Mouse (Mus musculus) C2C12 (cell line): ENCODE measurements around the gene Arhgef3. TPM values are rescaled to one million over a fixed set of nuclear protein-coding genes. Genes with fewer than 3 reads are reported as not detected.

Experiments used
- H3K27me3 ChIP-seq: one replicate; pipeline ENCODE4 v1.6.1; 2011; ENCODE audit not compliant: control insufficient read depth, insufficient read depth, insufficient read length
- H3K36me3 ChIP-seq: one replicate; pipeline ENCODE4 v1.6.1; 2011; ENCODE audit not compliant: control insufficient read depth, insufficient read depth
- H3K4me3 ChIP-seq: one replicate; pipeline ENCODE4 v1.5.1; 2011; ENCODE audit warnings: mild to moderate bottlenecking, control low read depth; ENCODE audit not compliant: poor library complexity, insufficient read depth, severe bottlenecking
- H3K79me2 ChIP-seq: one replicate; pipeline ENCODE4 v1.6.1; 2011; ENCODE audit not compliant: control insufficient read depth, insufficient read depth
- H3K79me3 ChIP-seq: one replicate; pipeline ENCODE4 v1.6.1; 2011; ENCODE audit warnings: low read depth, control low read depth
- H3ac ChIP-seq: one replicate; pipeline ENCODE3; 2011; ENCODE audit warnings: low read depth; ENCODE audit not compliant: control insufficient read depth, insufficient read length
- CEBPB ChIP-seq: IDR thresholded peaks from one replicate; pipeline ENCODE4 v1.6.1; 2011; ENCODE audit warnings: low read depth, mild to moderate bottlenecking, control low read depth, moderate library complexity
- CTCF ChIP-seq: IDR thresholded peaks from one replicate; pipeline ENCODE4 v1.5.1; 2011; ENCODE audit not compliant: control insufficient read depth, insufficient read depth, insufficient read length
- FOSL1 ChIP-seq: IDR thresholded peaks from one replicate; pipeline ENCODE4 v1.8.0; 2011; ENCODE audit warnings: mild to moderate bottlenecking, low read length; ENCODE audit not compliant: poor library complexity, insufficient read depth, severe bottlenecking
- MAX ChIP-seq: IDR thresholded peaks from one replicate; pipeline ENCODE4 v1.6.1; 2011; ENCODE audit warnings: mild to moderate bottlenecking, control low read depth
- MYOD1 ChIP-seq: IDR thresholded peaks from one replicate; pipeline ENCODE4 v1.6.1; 2011; ENCODE audit warnings: low read depth; ENCODE audit not compliant: control insufficient read depth, insufficient read length
- MYOG ChIP-seq: IDR thresholded peaks from one replicate; pipeline ENCODE4 v1.6.1; 2011; ENCODE audit not compliant: control insufficient read depth, insufficient read length; ENCODE audit errors: extremely low read depth
- USF1 ChIP-seq: IDR thresholded peaks from one replicate; pipeline ENCODE4 v1.6.1; 2011; ENCODE audit warnings: low read depth, mild to moderate bottlenecking, control low read depth, moderate library complexity
- polyA plus RNA-seq: library from polyadenylated mRNA; unstranded; fragments of >200 nt; fragmentation: generic; extraction: Trizol; gene quantifications from one replicate; pipeline ENCODE4 v1.2.1, GENCODE M21; 2012; ENCODE audit warnings: missing spikeins

The Arhgef3 gene
- polyA plus RNA-seq, 1 experiment, result 1.1 TPM

GRCm38 (mm10) chr14:27295821-27296220 lies 181.1 kb downstream of the Arhgef3 start:
- H3K36me3 ChIP-seq, result no peaks in the 10 kb centered on the region
- TF ChIP-seq MYOG (no peak), FOSL1 (no peak), USF1 (no peak), CEBPB (no peak)
- H3K27me3 ChIP-seq, result no peaks in the 10 kb centered on the region
- H3K79me3 ChIP-seq, result no peaks in the 10 kb centered on the region
- H3K4me3 ChIP-seq, result no peak overlapping the region
- no peak overlapping the region for H3ac ChIP-seq
- H3K79me2 ChIP-seq, result no peaks in the 10 kb centered on the region

- Histone ChIP-seq H3ac (no peak overlapping the region), H3K79me3 (no peaks in the 10 kb centered on the region), H3K36me3 (no peaks in the 10 kb centered on the region), H3K4me3 (no peak overlapping the region), H3K79me2 (no peaks in the 10 kb centered on the region), H3K27me3 (no peaks in the 10 kb centered on the region)
- TF ChIP-seq FOSL1 (no peak), CEBPB (no peak), MYOG (no peak), MAX (no peak), MYOD1 (no peak), USF1 (no peak), CTCF (no peak)
Observed at GRCm38 (mm10) chr14:27296987-27297386, 182.3 kb downstream of the Arhgef3 start.

GRCm38 (mm10) chr14:27298875-27299274 lies 184.2 kb downstream of the Arhgef3 start:
- Histone ChIP-seq H3K36me3 (no peaks in the 10 kb centered on the region), H3K79me2 (no peaks in the 10 kb centered on the region), H3K79me3 (no peaks in the 10 kb centered on the region), H3K4me3 (no peak overlapping the region), H3K27me3 (no peaks in the 10 kb centered on the region), H3ac (no peak overlapping the region)
- TF ChIP-seq CTCF, result no peak

- TF ChIP-seq MAX, result no peak
- TF ChIP-seq FOSL1, result no peak
- no peak for TF ChIP-seq USF1
- TF ChIP-seq CTCF, result no peak
- no peak for TF ChIP-seq MYOG
- no peak for TF ChIP-seq CEBPB
- TF ChIP-seq MYOD1, result no peak
- no peaks in the 10 kb centered on the region for H3K79me3 ChIP-seq
- H3ac ChIP-seq, result no peak overlapping the region
Observed at GRCm38 (mm10) chr14:27299705-27300104, 185.0 kb downstream of the Arhgef3 start.

GRCm38 (mm10) chr14:27301768-27302499 lies 187.2 kb downstream of the Arhgef3 start:
- Histone ChIP-seq H3K79me3 (no peaks in the 10 kb centered on the region), H3K4me3 (no peak overlapping the region), H3ac (no peak overlapping the region), H3K36me3 (no peaks in the 10 kb centered on the region), H3K79me2 (no peaks in the 10 kb centered on the region), H3K27me3 (no peaks in the 10 kb centered on the region)
- TF ChIP-seq FOSL1, result no peak
- no peak for TF ChIP-seq MYOD1
- no peak for TF ChIP-seq CEBPB
- no peak for TF ChIP-seq CTCF
- TF ChIP-seq MYOG, result no peak
- no peak for TF ChIP-seq MAX
- no peak for TF ChIP-seq USF1

More at GRCm38 (mm10) chr14:27299705-27300104, 185.0 kb downstream of the Arhgef3 start:
- Histone ChIP-seq H3K27me3 (no peaks in the 10 kb centered on the region), H3K79me2 (no peaks in the 10 kb centered on the region), H3K4me3 (no peak overlapping the region), H3K36me3 (no peaks in the 10 kb centered on the region)

- Histone ChIP-seq H3K79me2 (no peaks in the 10 kb centered on the region), H3ac (no peak overlapping the region), H3K36me3 (no peaks in the 10 kb centered on the region)
Observed at GRCm38 (mm10) chr14:27303294-27303693, 188.6 kb downstream of the Arhgef3 start.

More at GRCm38 (mm10) chr14:27303294-27303693, 188.6 kb downstream of the Arhgef3 start:
- Histone ChIP-seq H3K4me3 (no peak overlapping the region), H3K27me3 (no peaks in the 10 kb centered on the region), H3K79me3 (no peaks in the 10 kb centered on the region)
- TF ChIP-seq MYOD1, result no peak
- no peak for TF ChIP-seq FOSL1
- TF ChIP-seq CEBPB, result no peak
- no peak for TF ChIP-seq MYOG
- TF ChIP-seq CTCF, result no peak
- no peak for TF ChIP-seq USF1
- TF ChIP-seq MAX, result no peak
